Mouse (Mus musculus): ENCODE results near the gene Rps15.

DNA sequence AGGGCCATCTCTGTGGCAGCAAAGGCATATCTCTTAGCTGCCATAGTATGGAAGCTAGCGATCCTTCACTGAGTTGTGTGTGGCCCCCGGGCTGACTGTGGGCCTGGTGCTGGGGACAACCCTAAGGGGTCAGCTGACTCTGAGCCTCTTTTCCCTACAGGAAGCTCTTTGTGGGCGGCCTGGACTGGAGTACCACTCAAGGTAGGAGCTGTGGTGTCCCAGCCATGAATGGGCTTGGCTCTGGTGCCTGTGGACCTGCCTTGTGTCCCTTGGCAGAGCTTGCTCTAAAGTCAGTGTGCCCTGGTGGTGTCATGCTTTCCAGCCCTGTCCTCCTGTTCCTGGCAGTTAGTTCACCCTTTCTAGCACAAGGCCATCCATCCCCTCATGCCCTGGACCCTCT, 18.4 kb upstream of the Rps15 start:
- TF ChIP-seq POLR2A (IDR thresholded peaks at IDR 0.05; ENCODE audit: insufficient read depth, low read depth, low read length) (no peak), CTCF (IDR thresholded peaks at IDR 0.05; ENCODE audit: insufficient read depth, low read depth, low read length) (no peak)
